Mouse (Mus musculus) thymus, postnatal 10 days (tissue): ENCODE results near the gene Scgb1b3.

ENCODE experiments used
- DNase-seq, 2 experiments: peaks; one replicate each; pipeline ENCODE4 v3.0.0; 2021; ENCODE audit warnings: low spot score in 2 of 2

Gene Scgb1b3

GRCm38 (mm10) chr7:31375292-31375691, at the start of gene Scgb1b3:
TSS of gene Scgb1b3 (plus strand) at chr7:31375592.
- DNase-seq = no peak

GRCm38 (mm10) chr7:31362022-31362560, 13.3 kb upstream of the Scgb1b3 start, which contains the start of gene Scgb2b3:
TSS of gene Scgb2b3 (minus strand) at chr7:31362072.
- no peak for DNase-seq
